In the genomic region with DNA sequence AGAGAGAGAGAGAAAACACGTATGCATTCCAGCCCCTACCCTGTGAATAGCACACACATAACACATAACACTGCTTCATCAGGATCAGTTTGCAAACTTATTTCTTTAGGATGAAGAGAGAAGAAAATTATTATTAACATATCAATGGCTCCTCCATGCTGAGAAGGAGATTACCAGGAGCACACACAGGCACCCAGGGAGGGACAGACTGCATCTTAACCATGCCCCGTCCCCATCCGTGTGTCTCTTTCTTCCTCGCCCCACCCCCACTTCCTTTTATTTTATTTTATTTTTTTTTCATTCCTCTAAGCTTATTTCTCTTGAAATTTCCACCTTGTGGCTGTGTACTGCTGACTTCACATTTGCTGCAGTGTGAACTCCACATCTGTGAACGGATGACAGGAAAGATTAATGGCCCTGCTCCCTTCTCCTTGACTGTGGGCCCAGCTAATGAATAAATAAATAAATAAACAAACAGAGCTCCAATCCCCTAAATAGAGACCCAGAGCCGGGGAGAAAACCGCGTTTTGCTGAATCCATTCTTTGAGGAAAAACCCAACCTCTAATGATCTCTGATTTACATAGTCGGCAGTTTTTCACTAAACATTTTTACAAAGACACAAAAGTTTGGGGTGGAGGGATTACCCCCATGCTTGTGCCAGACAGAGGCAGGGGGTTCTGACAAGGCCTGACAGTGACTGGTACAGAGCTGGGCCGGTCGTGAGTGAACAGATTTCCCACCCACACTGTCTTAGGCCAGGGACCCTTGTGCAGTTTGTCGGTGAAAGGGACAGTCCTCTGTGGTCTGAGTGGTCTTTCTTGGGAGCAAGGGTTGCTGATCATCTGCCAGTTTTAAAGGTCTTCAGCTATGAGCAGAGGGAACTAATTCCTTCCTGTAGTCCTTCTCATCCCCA, we compare ENCODE assay signal across 23 mouse cellular contexts.
A peak's percentile ranks its signal among the peaks of the same experiment; 100 is the strongest.
DNase-seq lines count a peak whose midpoint lies in the region; ATAC-seq and TF ChIP-seq lines count a peak whose summit lies in the region.
"Had no signal": no experiment of that assay in that cellular context is flagged by ENCODE, and none has a peak within 500 bp of the region (broad histone marks: within the 10 kb centered on the region; RNA-seq: fewer than 3 reads in every experiment).

No protein-coding gene starts in this region.

- no peaks in the 10 kb centered on the region for H3K27me3 ChIP-seq in midbrain, embryonic 11.5 days (ENCODE audit: control insufficient read depth, insufficient read depth, low read length)
- H3K27me3 ChIP-seq in midbrain, embryonic 15.5 days (replicated peaks), result no peaks in the 10 kb centered on the region
- no peaks in the 10 kb centered on the region for H3K27me3 ChIP-seq in hindbrain, embryonic 13.5 days
- no peaks in the 10 kb centered on the region for H3K27me3 ChIP-seq in hindbrain, postnatal 0 days (ENCODE audit: insufficient read depth, low read length)
- no peaks in the 10 kb centered on the region for H3K27me3 ChIP-seq in liver, embryonic 12.5 days (replicated peaks)
- H3K27me3 ChIP-seq: embryonic facial prominence, embryonic 13.5 days; forebrain, embryonic 13.5 days had no signal

- H3K27ac ChIP-seq in midbrain, embryonic 11.5 days (ENCODE audit: low read depth, low read length), result no peak overlapping the region
- H3K27ac ChIP-seq in midbrain, embryonic 15.5 days, result no peak overlapping the region
- peak overlapping the region; percentile 58; the same call in 1 of the 2 replicates for H3K27ac ChIP-seq in hindbrain, embryonic 13.5 days
- no peak overlapping the region for H3K27ac ChIP-seq in hindbrain, postnatal 0 days
- H3K27ac ChIP-seq in liver, embryonic 12.5 days, result no peak overlapping the region
- H3K27ac ChIP-seq: embryonic facial prominence, embryonic 13.5 days; forebrain, embryonic 13.5 days; heart, embryonic 13.5 days had no signal

- WGBS in midbrain, embryonic 11.5 days, result 50% methylated on average over 12 of the region's 12 CpGs
- 33% methylated on average over 12 of the region's 12 CpGs for WGBS in midbrain, embryonic 15.5 days
- 34% methylated on average over 12 of the region's 12 CpGs for WGBS in hindbrain, embryonic 13.5 days
- 32% methylated on average over 12 of the region's 12 CpGs for WGBS in hindbrain, postnatal 0 days
- 63% methylated on average over 12 of the region's 12 CpGs for WGBS in liver, embryonic 12.5 days (ENCODE audit: insufficient replicate concordance)

- no peaks in the 10 kb centered on the region for H3K36me3 ChIP-seq in midbrain, embryonic 11.5 days (ENCODE audit: control insufficient read depth, insufficient read depth, low read length)
- H3K36me3 ChIP-seq in midbrain, embryonic 15.5 days (replicated peaks), result no peaks in the 10 kb centered on the region
- H3K36me3 ChIP-seq in hindbrain, embryonic 13.5 days, result no peaks in the 10 kb centered on the region
- H3K36me3 ChIP-seq in hindbrain, postnatal 0 days (ENCODE audit: insufficient read depth, low read length), result no peaks in the 10 kb centered on the region
- no peaks in the 10 kb centered on the region for H3K36me3 ChIP-seq in liver, embryonic 12.5 days
- H3K36me3 ChIP-seq: embryonic facial prominence, embryonic 13.5 days; G1E; heart, embryonic 13.5 days had no signal

- H3K4me3 ChIP-seq in midbrain, embryonic 11.5 days (ENCODE audit: low read depth, low read length), result no peak overlapping the region
- H3K4me3 ChIP-seq in midbrain, embryonic 15.5 days, result no peak overlapping the region
- no peak overlapping the region for H3K4me3 ChIP-seq in hindbrain, embryonic 13.5 days
- no peak overlapping the region for H3K4me3 ChIP-seq in hindbrain, postnatal 0 days (ENCODE audit: low read length)
- no peak overlapping the region for H3K4me3 ChIP-seq in liver, embryonic 12.5 days
- H3K4me3 ChIP-seq: embryonic facial prominence, embryonic 13.5 days; forebrain, embryonic 13.5 days; heart, embryonic 13.5 days had no signal

- H3K9me3 ChIP-seq in midbrain, embryonic 11.5 days (ENCODE audit: control insufficient read depth, low read length), result no peaks in the 10 kb centered on the region
- no peaks in the 10 kb centered on the region for H3K9me3 ChIP-seq in midbrain, embryonic 15.5 days
- H3K9me3 ChIP-seq in hindbrain, embryonic 13.5 days, result no peaks in the 10 kb centered on the region
- H3K9me3 ChIP-seq in hindbrain, postnatal 0 days (ENCODE audit: low read length), result no peaks in the 10 kb centered on the region
- no peaks in the 10 kb centered on the region for H3K9me3 ChIP-seq in liver, embryonic 12.5 days (replicated peaks)
- H3K9me3 ChIP-seq: embryonic facial prominence, embryonic 13.5 days; forebrain, embryonic 13.5 days; heart, embryonic 13.5 days had no signal

- H3K9ac ChIP-seq in midbrain, embryonic 11.5 days (ENCODE audit: low read length), result no peak overlapping the region
- no peak overlapping the region for H3K9ac ChIP-seq in midbrain, embryonic 15.5 days
- H3K9ac ChIP-seq in hindbrain, embryonic 13.5 days, result no peak overlapping the region
- no peak overlapping the region for H3K9ac ChIP-seq in hindbrain, postnatal 0 days (replicated peaks; ENCODE audit: low read length)
- H3K9ac ChIP-seq in liver, embryonic 12.5 days, result no peak overlapping the region
- H3K9ac ChIP-seq: embryonic facial prominence, embryonic 13.5 days; forebrain, embryonic 13.5 days; heart, embryonic 13.5 days had no signal

- H3K4me1 ChIP-seq in midbrain, embryonic 11.5 days (ENCODE audit: control insufficient read depth, insufficient read depth, low read length), result peaks cover 3% of the 10 kb centered on the region
- H3K4me1 ChIP-seq in midbrain, embryonic 15.5 days, result peaks cover 11% of the 10 kb centered on the region; the same call in 1 of the 2 replicates
- peaks cover 14% of the 10 kb centered on the region for H3K4me1 ChIP-seq in hindbrain, embryonic 13.5 days (replicated peaks)
- no peaks in the 10 kb centered on the region for H3K4me1 ChIP-seq in hindbrain, postnatal 0 days (ENCODE audit: insufficient read depth, low read length)
- no peaks in the 10 kb centered on the region for H3K4me1 ChIP-seq in liver, embryonic 12.5 days
- H3K4me1 ChIP-seq: embryonic facial prominence, embryonic 13.5 days; heart, embryonic 13.5 days had no signal

- no peak for TF ChIP-seq CTCF in hindbrain, postnatal 0 days (IDR thresholded peaks at IDR 0.05; ENCODE audit: low read depth)

- peak; percentile 8 for DNase-seq in embryo, embryonic 10 days (ENCODE audit: low spot score)
- DNase-seq in embryo, embryonic 11 days, result no peak
- no peak for DNase-seq in midbrain, embryonic 11.5 days (ENCODE audit: low spot score, missing footprints)
- DNase-seq in hindbrain, postnatal 0 days (ENCODE audit: low spot score), result peak; percentile 52
- no peak for DNase-seq in lung, postnatal 14 days
- DNase-seq: adrenal gland, adult 8-10 months; adrenal gland, postnatal 36 days; B cell, adult 2 months; cerebellum, adult 11-12 months; cerebellum, adult 9-10 months; cerebellum, postnatal 36 days; gastrocnemius, postnatal 36 days; heart, adult 11 months; heart, postnatal 36 days had no signal

- no peak overlapping the region for H3K4me2 ChIP-seq in midbrain, embryonic 11.5 days
- H3K4me2 ChIP-seq in midbrain, embryonic 15.5 days, result no peak overlapping the region
- H3K4me2 ChIP-seq in hindbrain, embryonic 13.5 days, result no peak overlapping the region
- no peak overlapping the region for H3K4me2 ChIP-seq in hindbrain, postnatal 0 days (ENCODE audit: low read depth, low read length)
- H3K4me2 ChIP-seq in liver, embryonic 12.5 days, result no peak overlapping the region
- H3K4me2 ChIP-seq: embryonic facial prominence, embryonic 13.5 days; forebrain, embryonic 13.5 days; heart, embryonic 13.5 days had no signal

- peak; percentile 62; the same call in 1 of the 2 replicates for ATAC-seq in midbrain, embryonic 11.5 days (ENCODE audit: low FRiP score)
- ATAC-seq in midbrain, embryonic 15.5 days (replicated peaks), result no peak
- peak; percentile 21; the same call in 1 of the 2 replicates for ATAC-seq in hindbrain, embryonic 13.5 days (ENCODE audit: low FRiP score)
- ATAC-seq in hindbrain, postnatal 0 days, result no peak
- ATAC-seq in liver, embryonic 12.5 days, result no peak
- ATAC-seq: CD4-positive, CD25-positive, alpha-beta regulatory T cell, adult 4 months; forebrain, embryonic 13.5 days; intestine, embryonic 16.5 days had no signal

Comparison
In these comparisons a context has a peak if more than half of its experiments do, and no peak if none do; other contexts are left out.
1. DNase-seq: peak in embryo, embryonic 10 days (single experiment) and hindbrain, postnatal 0 days (single experiment); none in embryo, embryonic 11 days (single experiment), midbrain, embryonic 11.5 days (single experiment) and lung, postnatal 14 days (single experiment).
2. ATAC-seq: peak in midbrain, embryonic 11.5 days (single experiment) and hindbrain, embryonic 13.5 days (single experiment); none in midbrain, embryonic 15.5 days (single experiment), hindbrain, postnatal 0 days (single experiment) and liver, embryonic 12.5 days (single experiment).